ENCODE assay signal across 20 mouse cellular contexts in genomic region chr1:182362703-182363102, GRCm38 (mm10). TPM values are rescaled to one million over a fixed set of nuclear protein-coding genes. Genes with fewer than 3 reads are reported as not detected.
DNase-seq lines count a peak whose midpoint lies in the region; ATAC-seq and TF ChIP-seq lines count a peak whose summit lies in the region.
"Had no signal": no experiment of that assay in that cellular context is flagged by ENCODE, and none has a peak within 500 bp of the region (broad histone marks: within the 10 kb centered on the region; RNA-seq: fewer than 3 reads in every experiment).

No protein-coding gene starts in this region.

- intact Hi-C loops in left cerebral cortex, postnatal 14 days (cut with DNase I) = no loop called here

- WGBS in liver, postnatal 0 days (ENCODE audit: insufficient replicate concordance) = 78% methylated on average over 5 of the region's 5 CpGs
- 95% methylated on average over 5 of the region's 5 CpGs for WGBS in midbrain, embryonic 13.5 days

- 0 out of 2 replicates have a peak, but pooled peaks cover under 1% of the 10 kb centered on the region for H3K27me3 ChIP-seq in liver, postnatal 0 days (ENCODE audit: insufficient read depth, low read length)
- no peaks in the 10 kb centered on the region for H3K27me3 ChIP-seq in midbrain, embryonic 13.5 days
- H3K27me3 ChIP-seq: embryonic facial prominence, embryonic 12.5 days had no signal

- H3K9ac ChIP-seq in liver, postnatal 0 days (replicated peaks) = no peak overlapping the region
- no peak overlapping the region for H3K9ac ChIP-seq in midbrain, embryonic 13.5 days (replicated peaks)
- H3K9ac ChIP-seq: embryonic facial prominence, embryonic 12.5 days; hindbrain, embryonic 13.5 days; liver, embryonic 15.5 days had no signal

- no peaks in the 10 kb centered on the region for H3K9me3 ChIP-seq in liver, postnatal 0 days (ENCODE audit: low read length)
- no peaks in the 10 kb centered on the region for H3K9me3 ChIP-seq in midbrain, embryonic 13.5 days
- H3K9me3 ChIP-seq: embryonic facial prominence, embryonic 12.5 days; hindbrain, embryonic 13.5 days; liver, embryonic 15.5 days had no signal

- peak; percentile 27 for DNase-seq in ES-CJ7 (ENCODE audit: low read depth, low spot score)
- peak; percentile 42 for DNase-seq in NIH3T3 (ENCODE audit: low read depth)
- DNase-seq in liver, postnatal 0 days = peak; percentile 18
- DNase-seq in thymus, postnatal 36 days = no peak
- no peak for DNase-seq in thymus, postnatal 25 days
- DNase-seq in left cerebral cortex, postnatal 14 days (ENCODE audit: low spot score in 2 of 2) = no peak
- DNase-seq: adrenal gland, adult 2 months; cerebellum, adult 11-12 months; cerebellum, postnatal 25 days; gastrocnemius, postnatal 14 days; heart, postnatal 10 days; kidney, adult 11 months; kidney, postnatal 36 days; left cerebral cortex, postnatal 4 days had no signal

- ATAC-seq in erythroid progenitor cell, adult 5-6 weeks (replicated peaks; ENCODE audit: low FRiP score, poor library complexity, severe bottlenecking) = peak; percentile 70
- ATAC-seq in liver, postnatal 0 days = peak; percentile 36; the same call in 1 of the 2 replicates
- no peak for ATAC-seq in midbrain, embryonic 13.5 days

- H3K27ac ChIP-seq in liver, postnatal 0 days (ENCODE audit: low read depth) = no peak overlapping the region
- no peak overlapping the region for H3K27ac ChIP-seq in midbrain, embryonic 13.5 days
- H3K27ac ChIP-seq: embryonic facial prominence, embryonic 12.5 days; hindbrain, embryonic 13.5 days; liver, embryonic 15.5 days had no signal

- H3K4me3 ChIP-seq in liver, postnatal 0 days (ENCODE audit: low read depth, low read length) = no peak overlapping the region
- no peak overlapping the region for H3K4me3 ChIP-seq in midbrain, embryonic 13.5 days (replicated peaks)
- H3K4me3 ChIP-seq: embryonic facial prominence, embryonic 12.5 days; hindbrain, embryonic 13.5 days; liver, embryonic 15.5 days had no signal

- H3K36me3 ChIP-seq in liver, postnatal 0 days (replicated peaks; ENCODE audit: insufficient read depth, low read length) = no peaks in the 10 kb centered on the region
- no peaks in the 10 kb centered on the region for H3K36me3 ChIP-seq in midbrain, embryonic 13.5 days
- H3K36me3 ChIP-seq: embryonic facial prominence, embryonic 12.5 days; hindbrain, embryonic 13.5 days; liver, embryonic 15.5 days had no signal

- H3K4me1 ChIP-seq in liver, postnatal 0 days (ENCODE audit: insufficient read depth) = no peaks in the 10 kb centered on the region
- H3K4me1 ChIP-seq in midbrain, embryonic 13.5 days (replicated peaks) = no peaks in the 10 kb centered on the region
- H3K4me1 ChIP-seq: embryonic facial prominence, embryonic 12.5 days had no signal

- no peak overlapping the region for H3K4me2 ChIP-seq in liver, postnatal 0 days (ENCODE audit: low read depth, low read length)
- no peak overlapping the region for H3K4me2 ChIP-seq in midbrain, embryonic 13.5 days (replicated peaks)
- H3K4me2 ChIP-seq: embryonic facial prominence, embryonic 12.5 days; hindbrain, embryonic 13.5 days; liver, embryonic 15.5 days; midbrain, embryonic 11.5 days had no signal

- TF ChIP-seq CTCF in liver, postnatal 0 days (IDR thresholded peaks at IDR 0.05; ENCODE audit: low read depth) = no peak

- TF ChIP-seq EP300 in liver, postnatal 0 days (IDR thresholded peaks at IDR 0.05; ENCODE audit: low read depth) = no peak

RNA-seq across cellular contexts. Expression of gene Fbxo28, which starts 21.3 kb away (rescaled TPM):
- 5.0 and 13.0 TPM in 2 replicates for total RNA-seq in erythroid progenitor cell, adult 5-6 weeks (2015; ENCODE audit: low replicate concordance)
- 6.5 and 7.8 TPM in 2 replicates for total RNA-seq in erythroid progenitor cell, adult 5-6 weeks (2017; ENCODE audit: low replicate concordance)
- polyA plus RNA-seq in liver, postnatal 0 days (2015; fragmentation: Nextera tagmentation; extraction: Ambion mirVana) = 4.7 and 4.9 TPM in 2 replicates
- total RNA-seq in left cerebral cortex, postnatal 14 days (2021) = 10 to 100 TPM; 46.9 to 47.5 TPM
- polyA plus RNA-seq in midbrain, embryonic 13.5 days (2015; fragmentation: Nextera tagmentation; extraction: Ambion mirVana) = 27.3 and 29.8 TPM in 2 replicates

RNA-seq across cellular contexts. Expression of gene Trp53bp2, which starts 46.3 kb away (rescaled TPM):
- 5.4 and 5.9 TPM in 2 replicates for total RNA-seq in erythroid progenitor cell, adult 5-6 weeks (2015; ENCODE audit: low replicate concordance)
- 3.3 and 10.8 TPM in 2 replicates for total RNA-seq in erythroid progenitor cell, adult 5-6 weeks (2017; ENCODE audit: low replicate concordance)
- 3.3 and 4.1 TPM in 2 replicates for polyA plus RNA-seq in liver, postnatal 0 days (2015; fragmentation: Nextera tagmentation; extraction: Ambion mirVana)
- total RNA-seq in left cerebral cortex, postnatal 14 days (2021) = 10 to 100 TPM; 18.7 to 19.0 TPM
- polyA plus RNA-seq in midbrain, embryonic 13.5 days (2015; fragmentation: Nextera tagmentation; extraction: Ambion mirVana) = 24.0 and 25.7 TPM in 2 replicates

Comparison
In these comparisons a context has a peak if more than half of its experiments do, and no peak if none do; other contexts are left out.
1. DNase-seq: peak in ES-CJ7 (single experiment), NIH3T3 (single experiment) and liver, postnatal 0 days (single experiment); none in thymus, postnatal 36 days (0 of 2), thymus, postnatal 25 days (single experiment) and left cerebral cortex, postnatal 14 days (0 of 2).